Mouse (Mus musculus) bone marrow macrophage, adult 2 months (primary cell): ENCODE measurements around the gene Txn1.

Experiments
- CTCF ChIP-seq: IDR thresholded peaks from 2 replicates; pipeline ENCODE4 v1.5.1; 2012; ENCODE audit warnings: low read depth, mild to moderate bottlenecking, low read length, moderate library complexity
- POLR2A ChIP-seq: IDR thresholded peaks from 2 replicates; pipeline ENCODE4 v1.6.1; 2012; ENCODE audit warnings: mild to moderate bottlenecking, low read depth, low read length, borderline replicate concordance

DNA sequence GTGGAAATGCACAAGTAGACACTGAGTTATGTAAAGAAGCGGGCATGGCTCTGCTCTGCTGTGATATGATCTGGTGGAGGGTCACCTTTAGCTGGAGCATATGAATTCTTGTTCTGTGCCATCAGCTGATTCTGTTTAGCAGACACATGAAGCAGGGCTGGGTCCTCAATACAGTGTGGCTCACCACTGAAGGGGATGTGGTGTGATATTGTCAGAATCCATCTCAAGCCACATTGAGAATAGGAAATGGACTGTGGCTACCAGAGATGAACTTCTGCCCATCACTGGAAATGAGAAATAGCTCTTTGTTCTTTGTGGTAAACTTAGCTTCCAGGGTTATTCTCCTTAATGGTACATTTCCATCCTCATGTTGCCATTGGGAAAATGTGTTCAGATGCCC, 35.2 kb upstream of the Txn1 start:
- no peak for TF ChIP-seq POLR2A
- no peak for TF ChIP-seq CTCF
